Mouse (Mus musculus) heart, embryonic 16.5 days (tissue): ENCODE data around the gene Ablim2. TPM values are rescaled to one million over a fixed set of nuclear protein-coding genes. Genes with fewer than 3 reads are reported as not detected.
A peak's percentile ranks its signal among the peaks of the same experiment; 100 is the strongest.

ENCODE experiments used
- ATAC-seq: fragments of 200-750 bp; cut with Nextera tagmentation; replicated peaks from 2 replicates; pipeline ENCODE4 v1.8.0; 2017; ENCODE audit warnings: moderate number of reproducible peaks; ENCODE audit not compliant: insufficient read depth, low FRiP score; ENCODE audit errors: extremely low read depth
- H3K27ac ChIP-seq: fragments of 300-500 bp; sonication (generic); 2 replicates; pipeline ENCODE4 v1.5.1; 2014; ENCODE audit warnings: mild to moderate bottlenecking, low read length, control low read depth, moderate library complexity
- H3K27me3 ChIP-seq: fragments of 300-500 bp; sonication (generic); 2 replicates; pipeline ENCODE4 v1.6.1; 2014; ENCODE audit warnings: low read length, mixed read lengths; ENCODE audit not compliant: control insufficient read depth, insufficient read depth
- H3K36me3 ChIP-seq: fragments of 300-500 bp; sonication (generic); 2 replicates; pipeline ENCODE4 v1.6.1; 2014; ENCODE audit not compliant: control insufficient read depth, insufficient read depth
- H3K4me1 ChIP-seq: fragments of 300-500 bp; sonication (generic); 2 replicates; pipeline ENCODE4 v1.6.1; 2014; ENCODE audit warnings: low read length, mixed read lengths; ENCODE audit not compliant: control insufficient read depth, insufficient read depth
- H3K4me2 ChIP-seq: fragments of 300-500 bp; sonication (generic); 2 replicates; pipeline ENCODE4 v1.6.1; 2014; ENCODE audit warnings: low read depth, mild to moderate bottlenecking, control low read depth, low read length
- H3K4me3 ChIP-seq: fragments of 300-500 bp; sonication (generic); 2 replicates; pipeline ENCODE4 v1.5.1; 2014; ENCODE audit warnings: mild to moderate bottlenecking, control low read depth, low read length
- H3K9ac ChIP-seq: fragments of 300-500 bp; sonication (generic); 2 replicates; pipeline ENCODE4 v1.6.1; 2014; ENCODE audit warnings: low read length, control low read depth
- H3K9me3 ChIP-seq: fragments of 300-500 bp; sonication (generic); replicated peaks from 2 replicates; pipeline ENCODE4 v1.6.1; 2016; ENCODE audit warnings: low read length; ENCODE audit not compliant: control insufficient read depth
- WGBS: fragments of 180-500 bp; shearing (Covaris S2); extraction: QIAGEN DNeasy Blood & Tissue Kit; methylation state at CpG from one replicate; pipeline ENCODE4 v1.1.7; 2014; 5-methylcytosine and 5-hydroxymethylcytosine counted together
- polyA plus RNA-seq: library from polyadenylated mRNA; unstranded; fragments of >200 nt; fragmentation: Nextera tagmentation; extraction: Ambion mirVana; gene quantifications from 2 replicates; pipeline ENCODE4 v1.2.1, GENCODE M21; 2015

Gene Ablim2
- polyA plus RNA-seq, 1 experiment from 2014 or later: 7.3 TPM

GRCm38 (mm10) chr5:35807018-35807417 is 49.3 kb downstream of the Ablim2 start:
- H3K4me3 ChIP-seq: no peak overlapping the region
- WGBS: 68% methylated on average over 8 of the region's 8 CpGs
- no peak overlapping the region for H3K27ac ChIP-seq
- H3K27me3 ChIP-seq: no peaks in the 10 kb centered on the region
- no peak overlapping the region for H3K9ac ChIP-seq
- H3K36me3 ChIP-seq: no peaks in the 10 kb centered on the region
- no peaks in the 10 kb centered on the region for H3K9me3 ChIP-seq
- H3K4me2 ChIP-seq: no peak overlapping the region
- ATAC-seq: no peak
- peaks cover 20% of the 10 kb centered on the region for H3K4me1 ChIP-seq

GRCm38 (mm10) chr5:35810526-35810925 is 52.8 kb downstream of the Ablim2 start:
- Histone ChIP-seq H3K4me2 (no peak overlapping the region), H3K27me3 (no peaks in the 10 kb centered on the region; the same call in 1 of the 2 replicates), H3K9me3 (no peaks in the 10 kb centered on the region), H3K4me1 (peaks cover 25% of the 10 kb centered on the region), H3K36me3 (no peaks in the 10 kb centered on the region), H3K27ac (no peak overlapping the region), H3K9ac (no peak overlapping the region), H3K4me3 (no peak overlapping the region)
- no peak for ATAC-seq
- whole genome bisulfite sequencing: 73% methylated on average over 3 of the region's 3 CpGs

- Histone ChIP-seq H3K27ac (no peak overlapping the region; the same call in 1 of the 2 replicates), H3K9ac (no peak overlapping the region), H3K4me2 (peak overlapping the region; percentile 29; the same call in 1 of the 2 replicates), H3K4me3 (no peak overlapping the region), H3K4me1 (peaks cover 25% of the 10 kb centered on the region), H3K36me3 (no peaks in the 10 kb centered on the region), H3K27me3 (no peaks in the 10 kb centered on the region; the same call in 1 of the 2 replicates), H3K9me3 (no peaks in the 10 kb centered on the region)
- ATAC-seq: no peak
- 31% methylated on average over 13 of the region's 13 CpGs for WGBS
Observed at GRCm38 (mm10) chr5:35811639-35812295, 54.1 kb downstream of the Ablim2 start.

GRCm38 (mm10) chr5:35814334-35814941 is 56.8 kb downstream of the Ablim2 start:
- no peak overlapping the region for H3K4me3 ChIP-seq
- peaks cover 15% of the 10 kb centered on the region for H3K4me1 ChIP-seq
- H3K9me3 ChIP-seq: no peaks in the 10 kb centered on the region
- no peaks in the 10 kb centered on the region; the same call in 1 of the 2 replicates for H3K27me3 ChIP-seq
- 70% methylated on average over 15 of the region's 15 CpGs for WGBS
- H3K9ac ChIP-seq: no peak overlapping the region
- no peak for ATAC-seq
- H3K4me2 ChIP-seq: no peak overlapping the region
- no peaks in the 10 kb centered on the region for H3K36me3 ChIP-seq
- no peak overlapping the region for H3K27ac ChIP-seq

- 44% methylated on average over 2 of the region's 2 CpGs for WGBS
- Histone ChIP-seq H3K4me2 (no peak overlapping the region), H3K27me3 (no peaks in the 10 kb centered on the region; the same call in 1 of the 2 replicates), H3K9me3 (no peaks in the 10 kb centered on the region), H3K4me1 (peaks cover 15% of the 10 kb centered on the region), H3K9ac (no peak overlapping the region), H3K4me3 (no peak overlapping the region), H3K27ac (no peak overlapping the region), H3K36me3 (no peaks in the 10 kb centered on the region)
- no peak for ATAC-seq
Observed at GRCm38 (mm10) chr5:35815051-35815450, 57.4 kb downstream of the Ablim2 start.

GRCm38 (mm10) chr5:35817266-35817665 is 59.6 kb downstream of the Ablim2 start:
- no peak overlapping the region for H3K9ac ChIP-seq
- no peak overlapping the region for H3K4me3 ChIP-seq
- H3K4me1 ChIP-seq: peaks cover 2% of the 10 kb centered on the region; the same call in 1 of the 2 replicates
- no peaks in the 10 kb centered on the region; the same call in 1 of the 2 replicates for H3K27me3 ChIP-seq
- ATAC-seq: no peak
- 64% methylated on average over 3 of the region's 5 CpGs for WGBS
- H3K36me3 ChIP-seq: no peaks in the 10 kb centered on the region
- no peaks in the 10 kb centered on the region for H3K9me3 ChIP-seq
- no peak overlapping the region for H3K27ac ChIP-seq
- no peak overlapping the region for H3K4me2 ChIP-seq

- no peak for ATAC-seq
- H3K27me3 ChIP-seq: no peaks in the 10 kb centered on the region; the same call in 1 of the 2 replicates
- no peaks in the 10 kb centered on the region for H3K9me3 ChIP-seq
- WGBS: 92% methylated on average over 3 of the region's 3 CpGs
- no peak overlapping the region for H3K9ac ChIP-seq
- H3K4me2 ChIP-seq: no peak overlapping the region
- no peaks in the 10 kb centered on the region for H3K4me1 ChIP-seq
- H3K4me3 ChIP-seq: no peak overlapping the region
- no peaks in the 10 kb centered on the region for H3K36me3 ChIP-seq
- no peak overlapping the region for H3K27ac ChIP-seq
Observed at GRCm38 (mm10) chr5:35817882-35818281, 60.2 kb downstream of the Ablim2 start.

GRCm38 (mm10) chr5:35822721-35823120 is 65.0 kb downstream of the Ablim2 start:
- 82% methylated on average over 5 of the region's 5 CpGs for WGBS
- no peak for ATAC-seq
- Histone ChIP-seq H3K36me3 (no peaks in the 10 kb centered on the region), H3K27ac (no peak overlapping the region), H3K4me3 (no peak overlapping the region), H3K9ac (no peak overlapping the region), H3K4me1 (no peaks in the 10 kb centered on the region), H3K9me3 (no peaks in the 10 kb centered on the region), H3K27me3 (peaks cover under 1% of the 10 kb centered on the region; the same call in 1 of the 2 replicates), H3K4me2 (no peak overlapping the region)

GRCm38 (mm10) chr5:35826465-35826864 is 68.8 kb downstream of the Ablim2 start:
- no peaks in the 10 kb centered on the region for H3K4me1 ChIP-seq
- peaks cover 3% of the 10 kb centered on the region; the same call in 1 of the 2 replicates for H3K27me3 ChIP-seq
- H3K27ac ChIP-seq: no peak overlapping the region
- H3K4me3 ChIP-seq: no peak overlapping the region
- H3K9me3 ChIP-seq: no peaks in the 10 kb centered on the region
- no peak overlapping the region for H3K4me2 ChIP-seq
- H3K36me3 ChIP-seq: no peaks in the 10 kb centered on the region
- ATAC-seq: no peak
- WGBS: 71% methylated on average over 5 of the region's 5 CpGs
- H3K9ac ChIP-seq: no peak overlapping the region
